Mouse (Mus musculus): Measurements from ENCODE around the gene Prr23a2.

- TF ChIP-seq POLR2A (IDR thresholded peaks at IDR 0.05; ENCODE audit: insufficient read length, low read depth), result no peak
- TF ChIP-seq MYOG (IDR thresholded peaks at IDR 0.05; ENCODE audit: control insufficient read depth in 1 of 3, insufficient read depth in 1 of 3, insufficient read length in 2 of 3, low read depth in 2 of 3), result no peak
- TF ChIP-seq MYOD1 (IDR thresholded peaks at IDR 0.05; ENCODE audit: control insufficient read depth in 1 of 3, insufficient read length in 2 of 3, low read depth in 2 of 3), result no peak
- no peak for TF ChIP-seq POLR2AphosphoS2 (IDR thresholded peaks at IDR 0.05; ENCODE audit: insufficient read length, low read depth)
Observed at GRCm38 (mm10) chr9:98901486-98901885, 45.2 kb downstream of the Prr23a2 start.
